Mouse (Mus musculus) splenic B cell, adult 2 months (primary cell): Measurements from ENCODE around the gene Olfr288.
A peak's percentile ranks its signal among the peaks of the same experiment; 100 is the strongest.

Experiments
- DNase-seq: peaks from one replicate; pipeline ENCODE4 v3.0.0-alpha.2; 2011; ENCODE audit warnings: low read depth, low spot score
- H3K27me3 ChIP-seq: 2 replicates; pipeline ENCODE4 v1.6.1; 2012; ENCODE audit warnings: mild to moderate bottlenecking, low read length, moderate library complexity, mixed read lengths; ENCODE audit not compliant: control insufficient read depth, poor library complexity, insufficient read depth, severe bottlenecking
- H3K36me3 ChIP-seq: 2 replicates; pipeline ENCODE4 v1.6.1; 2012; ENCODE audit warnings: mild to moderate bottlenecking, low read length, moderate library complexity, mixed read lengths; ENCODE audit not compliant: control insufficient read depth, poor library complexity, insufficient read depth, severe bottlenecking

Gene Olfr288

GRCm38 (mm10) chr15:98173821-98174220 lies 21.5 kb downstream of the Olfr288 start:
- H3K27me3 ChIP-seq, result no peaks in the 10 kb centered on the region
- DNase-seq, result peak; percentile 58

GRCm38 (mm10) chr15:98172113-98172512 lies 23.2 kb downstream of the Olfr288 start:
- Histone ChIP-seq H3K36me3 (no peaks in the 10 kb centered on the region), H3K27me3 (peaks cover 5% of the 10 kb centered on the region; the same call in 1 of the 2 replicates)
- no peak for DNase-seq

More at GRCm38 (mm10) chr15:98173821-98174220, 21.5 kb downstream of the Olfr288 start:
- H3K36me3 ChIP-seq, result no peaks in the 10 kb centered on the region

DNA sequence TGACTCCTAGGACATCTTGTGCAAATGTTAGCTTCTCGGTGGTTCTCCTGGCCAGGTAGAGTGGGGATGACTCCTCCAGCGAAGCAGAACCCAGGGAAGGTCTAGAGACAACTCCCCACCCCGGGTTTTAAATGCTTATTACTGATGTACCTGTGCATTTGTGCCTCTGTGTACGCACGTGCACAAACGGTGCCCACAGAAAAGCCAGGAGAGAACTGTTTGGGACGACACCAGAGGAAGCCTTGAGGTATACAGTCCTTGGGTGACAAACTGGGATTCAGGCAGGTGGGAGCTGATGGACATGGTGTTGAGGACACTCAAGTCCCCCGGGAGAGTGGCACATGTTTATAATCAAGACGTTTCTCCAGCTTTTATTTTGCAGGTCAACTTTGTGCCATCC lies 24.4 kb downstream of the Olfr288 start:
- no peak for DNase-seq
- peaks cover 5% of the 10 kb centered on the region; the same call in 1 of the 2 replicates for H3K27me3 ChIP-seq
- H3K36me3 ChIP-seq, result no peaks in the 10 kb centered on the region

DNA sequence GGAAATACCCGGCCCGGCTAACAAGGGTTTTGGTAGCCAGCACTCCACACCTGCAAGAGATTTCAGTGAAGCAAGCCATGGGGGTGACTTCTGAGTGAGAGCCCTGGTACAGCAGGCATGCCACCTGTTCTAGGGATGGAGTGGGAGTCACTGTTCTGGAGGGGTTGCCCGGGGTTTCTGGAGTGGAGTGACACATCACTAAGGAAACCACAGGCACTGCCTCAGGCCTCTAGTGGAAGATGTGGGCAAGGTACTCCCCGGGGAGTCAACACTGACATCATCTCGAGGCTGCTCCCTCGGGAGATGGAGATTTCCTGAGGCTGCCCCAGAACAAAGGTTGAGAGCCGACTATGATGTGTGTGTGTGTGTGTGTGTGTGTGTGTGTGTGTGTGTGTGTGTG lies 25.0 kb downstream of the Olfr288 start:
- H3K27me3 ChIP-seq, result peaks cover 5% of the 10 kb centered on the region; the same call in 1 of the 2 replicates
- DNase-seq, result peak; percentile 66
- no peaks in the 10 kb centered on the region for H3K36me3 ChIP-seq

DNA sequence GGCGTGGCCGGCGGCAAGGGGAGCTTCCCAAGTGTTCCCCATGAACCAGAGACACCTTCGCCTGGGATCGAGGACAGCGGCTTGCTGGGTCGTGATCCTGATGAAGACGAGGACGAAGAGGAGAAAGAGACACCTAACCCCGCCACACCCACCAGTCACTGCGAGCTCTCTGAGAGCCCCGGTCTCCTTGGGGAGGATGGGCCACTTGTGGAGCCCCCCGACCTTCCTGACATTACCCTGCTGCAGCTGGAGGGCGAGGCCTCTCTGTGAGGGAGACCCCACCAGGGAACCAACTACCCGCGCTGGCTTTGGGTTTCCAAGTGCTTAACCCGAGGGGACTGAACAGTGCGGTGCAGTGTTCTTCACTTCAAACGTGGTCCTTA lies 26.7 kb downstream of the Olfr288 start:
- DNase-seq, result no peak
- Histone ChIP-seq H3K36me3 (no peaks in the 10 kb centered on the region), H3K27me3 (peaks cover 5% of the 10 kb centered on the region; the same call in 1 of the 2 replicates)

- Histone ChIP-seq H3K36me3 (no peaks in the 10 kb centered on the region), H3K27me3 (peaks cover 5% of the 10 kb centered on the region; the same call in 1 of the 2 replicates)
- DNase-seq, result peak; percentile 87
Observed at GRCm38 (mm10) chr15:98167645-98168621, 27.4 kb downstream of the Olfr288 start.

GRCm38 (mm10) chr15:98166963-98167644 lies 28.2 kb downstream of the Olfr288 start, which contains the start of gene Ccdc184:
TSS of gene Ccdc184 (plus strand) at chr15:98167158.
- Histone ChIP-seq H3K36me3 (no peaks in the 10 kb centered on the region), H3K27me3 (peaks cover 5% of the 10 kb centered on the region; the same call in 1 of the 2 replicates)
- DNase-seq, result no peak

DNA sequence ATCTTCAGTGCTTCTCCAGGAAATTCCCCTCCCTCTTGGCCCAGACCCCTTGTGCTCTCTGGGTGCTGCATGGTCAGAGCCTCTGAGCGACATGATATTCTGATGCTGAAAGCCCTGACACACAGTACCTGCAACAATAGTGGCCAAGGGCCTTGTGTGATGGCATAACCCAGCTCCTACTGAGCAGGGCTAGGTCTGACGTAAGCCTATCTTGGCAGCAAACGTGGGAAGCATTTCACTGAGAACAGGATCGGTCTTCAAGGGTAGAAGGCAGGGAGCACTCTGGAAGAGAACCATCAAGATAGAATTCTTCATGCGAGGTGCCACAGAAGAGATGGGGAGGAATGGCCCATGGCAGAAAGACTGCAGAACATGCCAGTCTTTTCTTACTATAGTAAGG lies 29.8 kb downstream of the Olfr288 start, which contains the start of gene Asb8:
Gene Asb8, minus strand, starts transcription at position 101 of the 400 bp plus-strand sequence.
- Histone ChIP-seq H3K36me3 (no peaks in the 10 kb centered on the region), H3K27me3 (peaks cover 5% of the 10 kb centered on the region; the same call in 1 of the 2 replicates)
- no peak for DNase-seq

DNA sequence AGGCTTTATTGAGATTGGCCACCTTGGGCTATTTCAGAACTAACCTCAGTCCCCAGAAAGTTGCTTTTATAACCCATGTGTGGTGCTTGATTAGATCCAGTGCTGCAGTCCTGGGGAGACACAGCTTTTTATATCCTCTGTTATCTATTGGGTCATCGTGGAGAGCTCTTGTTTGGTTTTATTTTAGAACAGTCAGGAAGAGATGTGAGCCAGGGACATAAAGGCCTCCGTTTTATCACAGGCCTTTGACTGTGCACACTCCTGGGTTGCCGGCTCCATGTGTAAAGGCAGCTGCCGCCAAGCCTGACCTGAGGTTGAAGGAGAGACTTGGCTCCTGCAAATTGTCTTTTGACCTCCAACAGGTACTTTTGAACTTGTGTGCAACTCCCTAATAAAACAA lies 32.8 kb downstream of the Olfr288 start:
- DNase-seq, result no peak
- Histone ChIP-seq H3K27me3 (0 out of 2 replicates have a peak, but pooled peaks cover 2% of the 10 kb centered on the region), H3K36me3 (no peaks in the 10 kb centered on the region)

GRCm38 (mm10) chr15:98161026-98161805 lies 34.1 kb downstream of the Olfr288 start:
- DNase-seq, result no peak
- Histone ChIP-seq H3K27me3 (no peaks in the 10 kb centered on the region), H3K36me3 (no peaks in the 10 kb centered on the region)

GRCm38 (mm10) chr15:98157253-98157652 lies 38.1 kb downstream of the Olfr288 start:
- H3K27me3 ChIP-seq, result 0 out of 2 replicates have a peak, but pooled peaks cover 2% of the 10 kb centered on the region
- no peak for DNase-seq

DNA sequence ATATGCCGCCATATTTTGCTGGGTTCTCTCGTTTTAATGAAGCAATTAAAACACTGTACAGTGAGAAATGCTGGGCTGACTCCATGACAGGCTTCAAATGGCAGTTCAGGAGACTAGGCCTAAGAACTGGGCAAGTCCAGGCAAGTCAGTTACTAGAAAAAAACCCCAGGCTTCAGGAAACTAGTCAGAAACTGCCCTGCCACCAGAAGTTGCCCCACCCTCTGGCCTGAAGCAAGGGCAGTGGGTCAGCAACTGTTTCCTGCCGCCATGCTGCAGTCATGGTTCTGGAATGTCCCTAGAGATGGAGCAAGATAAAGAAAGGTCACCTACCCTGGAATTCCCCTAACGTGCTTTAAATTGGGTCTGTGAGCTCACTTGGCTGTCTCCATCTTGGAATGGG lies 39.4 kb downstream of the Olfr288 start:
- H3K36me3 ChIP-seq, result no peaks in the 10 kb centered on the region
- H3K27me3 ChIP-seq, result 0 out of 2 replicates have a peak, but pooled peaks cover 2% of the 10 kb centered on the region
- no peak for DNase-seq

More at GRCm38 (mm10) chr15:98157253-98157652, 38.1 kb downstream of the Olfr288 start:
- no peaks in the 10 kb centered on the region for H3K36me3 ChIP-seq

DNA sequence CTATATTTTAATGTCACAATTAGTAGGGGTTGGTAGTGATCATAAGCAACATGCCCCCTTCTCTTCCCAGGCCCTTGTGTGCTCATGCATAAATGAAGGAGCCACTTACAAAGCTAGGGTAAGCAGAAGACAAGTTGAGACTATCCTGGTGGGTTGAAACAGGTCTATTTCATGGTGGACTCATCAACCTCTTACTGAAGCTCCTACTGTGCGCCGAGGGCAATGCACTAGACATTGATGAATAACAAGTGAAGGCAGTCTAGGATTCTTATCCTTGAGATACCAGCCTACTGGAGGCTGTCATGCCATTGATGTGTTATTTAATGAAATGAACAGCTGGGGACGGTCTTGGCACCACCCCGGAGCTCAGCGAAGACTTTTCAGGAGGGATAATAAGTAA lies 40.1 kb downstream of the Olfr288 start:
- Histone ChIP-seq H3K27me3 (0 out of 2 replicates have a peak, but pooled peaks cover 2% of the 10 kb centered on the region), H3K36me3 (no peaks in the 10 kb centered on the region)
- DNase-seq, result no peak

DNA sequence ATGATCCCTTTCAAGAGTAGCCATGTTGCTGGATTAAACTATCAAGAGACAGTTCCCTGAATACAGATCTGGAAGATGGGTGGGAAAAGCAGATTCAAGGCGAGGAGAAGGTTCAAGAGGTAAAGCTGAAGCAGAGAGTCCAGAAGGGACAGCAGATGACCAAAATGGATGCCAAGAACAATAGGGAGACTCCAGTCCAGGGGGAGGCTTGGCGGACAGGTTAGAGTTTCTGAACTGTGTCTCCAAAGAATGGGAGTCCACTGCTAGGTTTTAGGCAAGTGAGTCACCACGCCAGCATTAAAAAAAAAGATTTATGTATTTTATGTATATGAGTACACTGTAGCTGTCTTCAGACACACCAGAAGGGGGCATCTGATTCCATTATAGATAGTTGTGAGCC lies 40.7 kb downstream of the Olfr288 start:
- no peak for DNase-seq
- 0 out of 2 replicates have a peak, but pooled peaks cover 2% of the 10 kb centered on the region for H3K27me3 ChIP-seq
- H3K36me3 ChIP-seq, result no peaks in the 10 kb centered on the region
